Mouse (Mus musculus): ENCODE results near the gene Rab11fip3. TPM values are rescaled to one million over a fixed set of nuclear protein-coding genes. Genes with fewer than 3 reads are reported as not detected.

Gene Rab11fip3
- total RNA-seq, 2 experiments from 2014 or later, result 29.2 to 29.7 TPM

GRCm38 (mm10) chr17:25944366-25945163 is 124.8 kb downstream of the Rab11fip3 start, which contains the start of the genes Pigq and Nhlrc4:
Pigq (minus strand) TSS chr17:25944936.
Nhlrc4 (minus strand) TSS chr17:25944961.
- DNase-seq, result no peak
- intact Hi-C loops (cut with DNase I), result loop anchor here (5.0 kb wide), 2 partner anchors 38 to 682 kb away; no protein-coding TSS in a partner anchor

- intact Hi-C loops (cut with DNase I), result loop anchor here (5.0 kb wide), 2 partner anchors 39 to 681 kb away; no protein-coding TSS in a partner anchor
These were observed 125.6 kb downstream of the Rab11fip3 start for GRCm38 (mm10) chr17:25943769-25944168.

GRCm38 (mm10) chr17:25943221-25943620 is 126.1 kb downstream of the Rab11fip3 start:
- intact Hi-C loops (cut with DNase I), result loop anchor here (5.0 kb wide), 2 partner anchors 39 to 681 kb away; no protein-coding TSS in a partner anchor
- DNase-seq, result no peak

More at GRCm38 (mm10) chr17:25943769-25944168, 125.6 kb downstream of the Rab11fip3 start:
- no peak for DNase-seq

- intact Hi-C loops (cut with DNase I), result loop anchor here (5.0 kb wide), 2 partner anchors 40 to 680 kb away; no protein-coding TSS in a partner anchor
- DNase-seq, result no peak
These were observed 126.7 kb downstream of the Rab11fip3 start for GRCm38 (mm10) chr17:25942597-25943151.

- intact Hi-C loops (cut with DNase I), result loop anchor here (2.0 to 5.0 kb wide), 3 partner anchors 41 to 679 kb away; no protein-coding TSS in a partner anchor
These were observed 127.7 kb downstream of the Rab11fip3 start for GRCm38 (mm10) chr17:25941511-25942241.

More at GRCm38 (mm10) chr17:25941511-25942241, 127.7 kb downstream of the Rab11fip3 start:
- peak; percentile 86 for DNase-seq

Other genes starting within 250 kb of the Rab11fip3 start
- 10 to 100 TPM; 10.5 to 11.4 TPM for gene Wdr24, start 245.9 kb downstream of the Rab11fip3 start, total RNA-seq (2021)
- 10 to 100 TPM; 30.8 to 35.3 TPM for gene Jmjd8, start 240.7 kb downstream of the Rab11fip3 start, total RNA-seq (2021)
- 100 to 1,000 TPM; 111 to 116 TPM for gene Stub1, start 236.2 kb downstream of the Rab11fip3 start, total RNA-seq (2021)
- gene Rhbdl1, start 232.3 kb downstream of the Rab11fip3 start, total RNA-seq (2021), result 1 to 10 TPM; 1.4 to 1.9 TPM
- 1 to 10 TPM; 2.2 to 3.3 TPM for gene Gm20683, start 227.8 kb downstream of the Rab11fip3 start, total RNA-seq (2021)
- 100 to 1,000 TPM; 110 to 115 TPM for gene Rhot2, start 224.7 kb downstream of the Rab11fip3 start, total RNA-seq (2021)
- gene Wdr90, start 208.1 kb downstream of the Rab11fip3 start, total RNA-seq (2021), result 1 to 10 TPM; 1.7 to 2.0 TPM
- gene Mcrip2, start 200.8 kb downstream of the Rab11fip3 start, total RNA-seq (2021), result 100 to 1,000 TPM; 272 to 286 TPM
- gene Mettl26, start 194.5 kb downstream of the Rab11fip3 start, total RNA-seq (2021), result 10 to 100 TPM; 16.1 to 18.1 TPM
- gene Wfikkn1, start 188.7 kb downstream of the Rab11fip3 start, total RNA-seq (2021), result under 1 TPM; 0.41 to 0.64 TPM
- gene Rab40c, start 149.8 kb downstream of the Rab11fip3 start, total RNA-seq (2021), result 10 to 100 TPM; 18.4 to 21.2 TPM
- 10 to 100 TPM; 45.6 to 48.2 TPM for gene Pigq, start 124.6 kb downstream of the Rab11fip3 start, total RNA-seq (2021)
- under 1 TPM in 1 of 2 experiments, not detected in 1; 0.19 TPM for gene Nhlrc4, start 124.6 kb downstream of the Rab11fip3 start, total RNA-seq (2021)
- under 1 TPM; 0.19 to 0.33 TPM for gene A930017K11Rik, start 117.0 kb downstream of the Rab11fip3 start, total RNA-seq (2021)
- gene Capn15, start 83.8 kb downstream of the Rab11fip3 start, total RNA-seq (2021), result 1 to 10 TPM; 7.2 TPM
- gene Decr2, start 20.8 kb upstream of the Rab11fip3 start, total RNA-seq (2021), result 10 to 100 TPM; 10.2 to 11.2 TPM
- 1 to 10 TPM; 2.8 to 3.5 TPM for gene Nme4, start 26.0 kb upstream of the Rab11fip3 start, total RNA-seq (2021)
- 1 to 10 TPM; 3.6 to 4.1 TPM for gene Tmem8, start 43.7 kb upstream of the Rab11fip3 start, total RNA-seq (2021)
- 100 to 1,000 TPM; 134 to 148 TPM for gene Mrpl28, start 53.9 kb upstream of the Rab11fip3 start, total RNA-seq (2021)
- gene Axin1, start 69.1 kb upstream of the Rab11fip3 start, total RNA-seq (2021), result 10 to 100 TPM; 15.9 to 17.3 TPM
- not detected for gene Pdia2, start 129.5 kb upstream of the Rab11fip3 start, total RNA-seq (2021)
- gene Rgs11, start 133.4 kb upstream of the Rab11fip3 start, total RNA-seq (2021), result 1 to 10 TPM in 1 of 2 experiments, under 1 TPM in 1; 0.19 to 1.4 TPM
- under 1 TPM in 1 of 2 experiments, not detected in 1; 0.31 TPM for gene Arhgdig, start 138.2 kb upstream of the Rab11fip3 start, total RNA-seq (2021)
- gene Fam234a, start 174.7 kb upstream of the Rab11fip3 start, total RNA-seq (2021), result 100 to 1,000 TPM; 128 to 142 TPM
- gene Luc7l, start 183.3 kb upstream of the Rab11fip3 start, total RNA-seq (2021), result 10 to 100 TPM; 14.3 to 15.3 TPM